Mouse (Mus musculus): ENCODE measurements around the gene Gpr19. TPM values are rescaled to one million over a fixed set of nuclear protein-coding genes. Genes with fewer than 3 reads are reported as not detected.

Gene Gpr19
- polyA plus RNA-seq (2012; rRNA removed; ENCODE audit: low replicate concordance), result 6.0 and 7.1 TPM in 2 replicates

DNA sequence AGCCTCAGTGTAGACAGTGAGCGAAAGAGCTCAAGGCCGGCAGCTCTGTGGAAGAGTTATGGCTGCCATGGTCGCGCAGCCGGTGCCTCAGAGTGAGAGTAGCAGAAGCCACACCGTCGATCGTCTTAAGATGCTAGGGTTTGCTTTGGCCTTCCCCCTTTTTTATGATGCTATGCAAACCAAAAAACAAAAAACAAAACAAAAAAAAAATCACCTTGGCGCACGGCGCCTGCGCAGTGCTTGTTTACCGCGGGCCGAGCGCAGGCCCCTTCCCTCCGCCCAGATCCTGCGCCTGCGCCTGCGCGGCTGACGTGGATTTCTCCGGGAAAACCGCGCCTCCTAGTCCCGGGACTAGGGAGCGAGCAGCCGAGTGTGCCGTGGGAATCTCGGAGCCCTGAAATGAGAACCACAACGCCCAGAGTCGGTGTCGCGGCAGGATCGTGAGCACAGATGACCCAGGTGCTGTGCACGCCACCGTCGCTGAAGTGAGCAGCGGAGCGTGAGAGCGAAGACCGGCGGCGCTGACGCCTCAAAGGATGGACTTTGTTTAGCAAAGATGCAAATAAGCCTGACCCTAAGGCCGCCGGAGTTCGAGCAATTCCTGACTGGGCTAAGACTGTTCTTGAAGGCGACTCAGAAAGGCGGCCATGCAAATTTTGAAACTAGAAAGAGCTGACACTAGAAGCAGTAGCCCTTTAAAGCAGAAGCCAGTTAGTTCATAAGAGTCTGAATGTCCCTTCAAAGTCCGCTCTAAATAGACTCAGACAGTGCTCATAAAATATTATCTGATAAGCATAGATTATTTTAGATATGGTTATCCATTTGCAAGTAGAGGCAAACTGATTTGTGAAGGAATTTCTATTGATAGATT lies at the start of gene Gpr19:
Gpr19 (minus strand) TSS at position 484 of the 871 bp plus-strand sequence.

DNA sequence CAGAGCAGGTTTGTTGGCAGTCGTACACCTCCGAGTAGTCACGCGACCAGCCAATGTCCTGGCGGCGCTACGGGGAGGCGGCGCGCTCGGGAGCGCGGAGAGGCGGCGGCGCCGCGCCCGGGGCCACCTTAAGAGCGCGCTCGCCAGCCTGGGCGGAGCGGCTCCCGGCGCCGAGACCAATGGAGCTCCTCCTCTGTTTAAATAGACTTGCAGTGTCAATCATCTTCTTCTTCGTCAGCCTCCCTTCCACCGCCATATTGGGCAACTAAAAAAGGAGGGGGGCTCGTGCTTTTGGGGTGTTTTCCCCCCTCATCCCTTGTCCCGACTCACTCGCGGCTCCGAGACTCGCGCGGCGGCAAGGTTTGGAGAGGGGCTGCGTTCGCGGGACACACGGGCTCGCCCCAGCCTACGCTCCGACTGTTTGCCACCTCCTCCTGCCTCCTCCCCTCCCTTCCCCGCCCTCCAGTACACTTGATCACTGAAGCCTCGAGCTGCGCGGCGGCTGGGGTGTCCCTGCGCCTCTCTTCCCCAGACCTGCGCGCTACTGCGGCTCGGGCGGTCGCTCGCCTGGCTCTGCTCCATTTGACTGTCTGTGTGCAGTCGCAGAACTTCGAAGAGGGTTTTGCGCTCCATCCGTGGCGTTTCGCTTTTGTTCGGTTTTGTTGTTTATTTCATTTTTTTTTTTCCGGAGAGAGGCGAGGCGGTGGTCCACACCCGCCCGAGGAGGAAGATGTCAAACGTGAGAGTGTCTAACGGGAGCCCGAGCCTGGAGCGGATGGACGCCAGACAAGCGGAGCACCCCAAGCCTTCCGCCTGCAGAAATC lies 22.0 kb upstream of the Gpr19 start, which contains the start of gene Cdkn1b:
Cdkn1b (plus strand) TSS at position 212 of the 824 bp plus-strand sequence.

DNA sequence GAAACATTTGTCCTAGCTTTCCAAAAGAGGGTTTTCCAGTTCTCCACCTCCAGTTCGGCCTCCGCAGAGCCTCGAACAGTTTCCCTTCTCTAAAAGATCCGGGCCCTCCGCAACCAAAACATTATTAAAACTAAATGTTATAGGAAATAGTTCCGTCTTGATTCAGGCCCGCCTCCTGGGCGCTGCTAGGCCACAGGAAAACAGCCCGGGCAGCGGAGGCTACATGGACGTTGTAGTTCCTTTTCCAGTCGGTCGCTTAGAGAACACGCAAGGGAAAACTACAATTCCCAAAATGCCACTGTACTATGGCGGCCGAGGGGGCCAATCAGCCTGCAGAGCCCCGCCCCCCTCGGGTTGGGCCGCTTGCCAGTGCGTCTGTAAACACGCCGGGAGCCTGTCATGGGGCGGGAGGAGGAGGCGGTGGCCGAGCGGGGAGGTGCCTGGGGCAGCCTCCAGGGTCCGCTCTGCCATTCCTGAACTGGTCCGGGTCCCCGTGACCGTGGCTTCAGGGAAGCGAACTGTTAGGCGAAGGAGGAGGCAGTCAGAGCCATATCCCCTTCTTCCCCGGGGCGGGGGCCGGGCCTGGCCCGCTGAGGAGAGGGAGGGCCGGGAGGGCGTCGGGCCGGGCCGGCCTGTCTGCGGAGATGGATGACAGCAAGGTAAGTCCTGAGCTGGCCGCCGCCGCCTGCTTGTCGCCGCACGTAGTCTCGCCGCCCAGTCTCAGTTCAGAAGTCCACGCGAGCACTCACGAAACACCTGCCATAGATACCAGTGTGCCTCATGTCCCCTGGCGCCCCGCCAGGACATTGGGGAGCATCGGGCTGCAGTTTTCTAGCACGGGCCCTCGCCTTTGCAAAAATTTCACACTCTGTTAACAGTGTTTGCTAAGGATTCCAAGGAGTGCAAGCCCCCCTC lies 68.3 kb downstream of the Gpr19 start, which contains the start of gene Crebl2:
Crebl2 (plus strand) TSS at position 369 of the 915 bp plus-strand sequence.

Other genes starting within 250 kb of the Gpr19 start
- gene Dusp16, start 106.0 kb downstream of the Gpr19 start, polyA plus RNA-seq (2012; rRNA removed; ENCODE audit: low replicate concordance), result 21.3 and 24.7 TPM in 2 replicates
- 2.5 and 3.2 TPM in 2 replicates for gene Crebl2, start 68.4 kb downstream of the Gpr19 start, polyA plus RNA-seq (2012; rRNA removed; ENCODE audit: low replicate concordance)
- 14.5 and 16.3 TPM in 2 replicates for gene Cdkn1b, start 21.8 kb upstream of the Gpr19 start, polyA plus RNA-seq (2012; rRNA removed; ENCODE audit: low replicate concordance)
- gene Apold1, start 83.1 kb upstream of the Gpr19 start, polyA plus RNA-seq (2012; rRNA removed; ENCODE audit: low replicate concordance), result 0.34 and 0.62 TPM in 2 replicates
- 14.3 and 16.9 TPM in 2 replicates for gene Ddx47, start 113.0 kb upstream of the Gpr19 start, polyA plus RNA-seq (2012; rRNA removed; ENCODE audit: low replicate concordance)
- gene Gprc5a, start 167.1 kb upstream of the Gpr19 start, polyA plus RNA-seq (2012; rRNA removed; ENCODE audit: low replicate concordance), result 7.7 and 34.6 TPM in 2 replicates
- gene Gprc5d, start 219.7 kb upstream of the Gpr19 start, polyA plus RNA-seq (2012; rRNA removed; ENCODE audit: low replicate concordance), result 0.18 TPM in 1 of 2 replicates, not detected in the other

Measured in duodenum, adult 2 months (tissue).